Mouse (Mus musculus): ENCODE data around the gene Gm20388. TPM values are rescaled to one million over a fixed set of nuclear protein-coding genes. Genes with fewer than 3 reads are reported as not detected.
A peak's percentile ranks its signal among the peaks of the same experiment; 100 is the strongest.

Gm20388 gene
- polyA plus RNA-seq, 1 experiment from 2014 or later, result not detected

DNA sequence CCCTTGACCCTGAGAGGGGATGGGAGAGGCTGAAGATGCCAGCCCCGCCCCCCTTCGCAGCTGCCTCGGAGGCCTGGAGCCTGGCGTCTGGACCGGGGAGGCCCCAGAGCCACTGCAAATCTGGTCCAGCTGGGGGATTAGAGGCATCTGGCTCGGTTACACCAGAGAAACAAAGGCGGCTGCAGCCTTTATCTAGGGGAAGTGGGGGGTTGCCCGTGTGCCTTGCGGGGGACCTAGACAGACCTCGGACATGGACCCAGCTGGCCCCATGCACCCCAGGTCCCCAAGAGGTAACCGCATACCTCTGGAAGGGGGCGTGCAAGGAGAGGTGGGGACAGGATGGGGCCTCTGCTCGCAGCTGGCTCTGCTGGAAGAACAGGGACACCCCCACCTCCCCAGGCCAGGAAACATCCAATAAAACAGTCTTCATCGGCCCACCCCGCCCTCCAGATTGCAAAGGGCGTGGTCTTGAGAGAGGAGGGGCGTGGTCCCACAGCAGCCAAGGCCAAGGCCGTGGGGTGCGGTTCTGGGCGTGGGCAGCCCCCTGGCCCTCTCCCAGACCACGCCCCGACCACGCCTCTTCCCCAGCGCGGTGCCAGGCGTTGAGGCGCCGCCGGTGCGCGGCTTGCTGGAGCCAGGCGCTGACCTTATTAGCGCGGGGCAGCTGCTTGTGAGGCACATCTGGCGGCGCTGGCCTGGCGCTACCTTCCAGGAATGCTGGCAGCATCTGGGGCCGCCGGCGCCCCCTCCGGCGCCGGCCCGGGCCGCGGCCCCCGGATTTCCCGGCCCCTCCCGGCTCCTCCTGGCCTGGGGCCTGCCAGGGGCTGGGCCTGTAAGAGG is 365.6 kb downstream of the Gm20388 start:
- H3K27me3 ChIP-seq (ENCODE audit: control insufficient read depth, insufficient read depth, low read length), result no peaks in the 10 kb centered on the region

DNA sequence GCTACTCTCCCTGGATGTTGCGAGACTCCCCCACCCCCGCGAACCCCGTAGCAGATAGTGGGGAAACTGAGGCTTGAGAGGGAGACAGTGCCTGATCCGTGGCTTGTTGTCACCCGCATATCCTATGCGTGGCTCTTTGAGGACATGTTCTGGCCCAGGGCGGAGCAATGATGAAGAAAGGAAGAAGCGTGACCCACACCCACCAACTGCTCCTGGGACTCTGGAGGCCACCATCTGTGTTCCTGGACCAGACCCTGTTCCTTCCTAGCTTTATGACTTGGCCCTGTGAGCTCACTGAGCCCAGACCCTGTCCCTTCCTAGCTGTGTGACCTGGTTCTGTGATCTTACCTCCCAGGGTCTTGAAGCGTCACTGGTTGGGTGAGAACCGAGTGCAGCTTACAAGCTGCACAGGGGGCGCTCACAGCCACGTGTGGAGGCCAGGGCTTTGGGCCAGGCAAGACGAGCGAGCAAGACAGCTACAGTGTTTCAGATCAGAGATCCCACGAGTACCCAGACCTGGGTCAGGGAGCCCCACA is 366.3 kb downstream of the Gm20388 start:
- Histone ChIP-seq H3K36me3 (ENCODE audit: control insufficient read depth, insufficient read depth, low read length) (no peaks in the 10 kb centered on the region), H3K9ac (ENCODE audit: low read depth, low read length) (peak overlapping the region; percentile 42), H3K27me3 (ENCODE audit: control insufficient read depth, insufficient read depth, low read length) (no peaks in the 10 kb centered on the region), H3K9me3 (ENCODE audit: control insufficient read depth, low read length) (no peaks in the 10 kb centered on the region), H3K4me2 (replicated peaks; ENCODE audit: low read depth, low read length) (peak overlapping the region; percentile 74), H3K27ac (ENCODE audit: low read depth, low read length) (peak overlapping the region; percentile 95), H3K4me1 (ENCODE audit: control insufficient read depth, insufficient read depth, low read length) (peaks cover 65% of the 10 kb centered on the region), H3K4me3 (ENCODE audit: low read length) (peak overlapping the region; percentile 34)
- WGBS, result 6% methylated on average over 16 of the region's 16 CpGs
- ATAC-seq (ENCODE audit: low FRiP score, low TSS enrichment), result peak; percentile 17

More for the DNA sequence above, 365.6 kb downstream of the Gm20388 start:
- Histone ChIP-seq H3K9me3 (ENCODE audit: control insufficient read depth, low read length) (no peaks in the 10 kb centered on the region), H3K4me2 (replicated peaks; ENCODE audit: low read depth, low read length) (peak overlapping the region; percentile 74), H3K36me3 (ENCODE audit: control insufficient read depth, insufficient read depth, low read length) (no peaks in the 10 kb centered on the region), H3K4me3 (ENCODE audit: low read length) (peak overlapping the region; percentile 34), H3K4me1 (ENCODE audit: control insufficient read depth, insufficient read depth, low read length) (peaks cover 64% of the 10 kb centered on the region), H3K27ac (ENCODE audit: low read depth, low read length) (peak overlapping the region; percentile 95), H3K9ac (ENCODE audit: low read depth, low read length) (peak overlapping the region; percentile 42)
- 1% methylated on average over 49 of the region's 49 CpGs for WGBS
- ATAC-seq (ENCODE audit: low FRiP score, low TSS enrichment), result peak; percentile 89

DNA sequence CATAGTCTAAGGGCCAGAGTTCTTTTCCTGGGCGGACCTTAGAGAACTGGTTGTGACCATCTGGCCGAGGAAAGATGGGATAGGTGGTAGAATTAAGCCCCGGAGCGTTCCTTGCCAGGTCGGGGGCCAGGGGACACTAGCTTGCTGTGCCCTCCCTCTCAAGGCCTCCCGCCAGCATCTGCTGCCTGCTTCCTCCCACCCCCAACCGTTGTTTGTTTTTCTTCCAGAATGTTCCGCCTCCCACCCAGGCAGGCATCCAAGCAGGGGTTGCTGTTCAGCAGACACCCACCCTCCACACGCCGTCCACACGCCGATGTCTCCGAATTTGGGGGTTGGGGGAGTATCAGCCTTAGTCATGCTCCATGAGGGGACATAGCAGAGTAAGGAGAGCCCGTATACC is 367.4 kb downstream of the Gm20388 start:
- 0 out of 2 replicates have a peak overlapping the region, but pooled peaks have one; percentile 28 for H3K9ac ChIP-seq (ENCODE audit: low read depth, low read length)

DNA sequence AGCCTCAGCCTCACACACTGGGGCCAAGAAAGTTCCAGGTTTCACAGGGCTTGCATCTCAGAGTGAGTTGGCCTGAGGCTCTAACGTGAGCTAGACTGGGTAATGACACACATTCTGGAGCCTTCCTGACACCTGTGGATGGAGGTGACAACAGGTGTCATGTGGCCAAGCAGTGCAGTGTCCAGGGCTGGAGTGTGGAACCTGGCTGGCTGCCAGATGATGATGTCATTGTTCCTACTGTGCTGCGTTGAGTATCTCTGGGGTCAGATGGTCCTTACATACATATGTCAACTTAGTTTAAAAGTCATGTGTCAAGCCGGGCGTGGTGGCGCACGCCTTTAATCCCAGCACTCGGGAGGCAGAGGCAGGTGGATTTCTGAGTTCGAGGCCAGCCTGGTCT is 368.8 kb downstream of the Gm20388 start:
- ATAC-seq (ENCODE audit: low FRiP score, low TSS enrichment), result no peak
- H3K27me3 ChIP-seq (ENCODE audit: control insufficient read depth, insufficient read depth, low read length), result no peaks in the 10 kb centered on the region
- H3K27ac ChIP-seq (ENCODE audit: low read depth, low read length), result no peak overlapping the region
- H3K4me3 ChIP-seq (ENCODE audit: low read length), result no peak overlapping the region
- H3K36me3 ChIP-seq (ENCODE audit: control insufficient read depth, insufficient read depth, low read length), result no peaks in the 10 kb centered on the region
- WGBS, result 84% methylated on average over 8 of the region's 8 CpGs
- H3K9ac ChIP-seq (ENCODE audit: low read depth, low read length), result no peak overlapping the region
- H3K4me1 ChIP-seq (ENCODE audit: control insufficient read depth, insufficient read depth, low read length), result peaks cover 79% of the 10 kb centered on the region
- H3K4me2 ChIP-seq (replicated peaks; ENCODE audit: low read depth, low read length), result no peak overlapping the region
- no peaks in the 10 kb centered on the region for H3K9me3 ChIP-seq (ENCODE audit: control insufficient read depth, low read length)

More for the DNA sequence above, 367.4 kb downstream of the Gm20388 start:
- Histone ChIP-seq H3K27ac (ENCODE audit: low read depth, low read length) (peak overlapping the region; percentile 95; the same call in 1 of the 2 replicates), H3K4me1 (ENCODE audit: control insufficient read depth, insufficient read depth, low read length) (peaks cover 74% of the 10 kb centered on the region), H3K27me3 (ENCODE audit: control insufficient read depth, insufficient read depth, low read length) (no peaks in the 10 kb centered on the region), H3K4me3 (ENCODE audit: low read length) (no peak overlapping the region), H3K4me2 (replicated peaks; ENCODE audit: low read depth, low read length) (no peak overlapping the region), H3K36me3 (ENCODE audit: control insufficient read depth, insufficient read depth, low read length) (no peaks in the 10 kb centered on the region), H3K9me3 (ENCODE audit: control insufficient read depth, low read length) (no peaks in the 10 kb centered on the region)
- no peak for ATAC-seq (ENCODE audit: low FRiP score, low TSS enrichment)
- WGBS, result 28% methylated on average over 14 of the region's 14 CpGs

DNA sequence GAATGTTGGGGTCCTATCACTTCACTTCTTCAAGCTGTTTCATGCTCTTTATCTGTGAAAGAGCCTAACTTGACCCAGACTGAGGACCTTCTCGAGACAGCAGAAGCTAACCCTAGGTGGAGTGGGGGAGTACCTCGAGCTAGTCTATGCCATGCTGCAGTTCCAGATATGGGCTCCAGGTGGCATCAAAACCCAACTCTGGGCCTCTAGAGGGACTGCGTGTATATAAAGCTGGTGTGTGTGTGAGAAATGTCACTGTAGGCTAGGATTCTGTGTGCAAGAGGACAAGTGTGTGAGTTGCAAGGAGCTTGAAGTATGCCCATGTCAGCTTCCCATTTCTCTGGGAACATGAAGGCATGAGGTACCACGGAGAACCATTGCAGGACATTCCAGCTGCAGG is 370.8 kb downstream of the Gm20388 start:
- Histone ChIP-seq H3K4me2 (replicated peaks; ENCODE audit: low read depth, low read length) (no peak overlapping the region), H3K36me3 (ENCODE audit: control insufficient read depth, insufficient read depth, low read length) (no peaks in the 10 kb centered on the region), H3K9me3 (ENCODE audit: control insufficient read depth, low read length) (no peaks in the 10 kb centered on the region), H3K4me1 (ENCODE audit: control insufficient read depth, insufficient read depth, low read length) (peaks cover 72% of the 10 kb centered on the region), H3K27ac (ENCODE audit: low read depth, low read length) (no peak overlapping the region), H3K4me3 (ENCODE audit: low read length) (no peak overlapping the region), H3K27me3 (ENCODE audit: control insufficient read depth, insufficient read depth, low read length) (no peaks in the 10 kb centered on the region), H3K9ac (ENCODE audit: low read depth, low read length) (no peak overlapping the region)
- WGBS, result 22% methylated on average over 4 of the region's 4 CpGs
- ATAC-seq (ENCODE audit: low FRiP score, low TSS enrichment), result no peak

DNA sequence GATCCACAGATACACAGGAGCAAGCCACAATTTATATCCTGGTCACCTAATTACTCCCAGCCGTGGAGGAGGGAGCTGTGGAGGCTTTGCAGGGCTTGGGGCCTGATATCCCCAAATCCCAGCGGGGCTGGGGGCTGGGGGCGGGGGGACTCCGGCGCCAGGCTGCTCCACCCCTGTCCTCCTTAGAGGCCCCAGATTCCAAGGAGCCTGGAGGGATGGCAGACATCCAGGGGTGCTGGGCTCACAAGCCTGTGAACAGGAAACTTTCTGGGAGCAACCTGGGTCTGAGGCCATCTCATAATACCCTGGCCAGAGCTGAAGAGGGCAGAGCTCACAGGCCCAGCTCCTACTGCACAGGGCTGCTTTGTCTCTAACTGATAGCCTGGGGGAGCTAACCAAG is 371.8 kb downstream of the Gm20388 start:
- H3K27me3 ChIP-seq (ENCODE audit: control insufficient read depth, insufficient read depth, low read length), result no peaks in the 10 kb centered on the region
- no peak overlapping the region for H3K4me3 ChIP-seq (ENCODE audit: low read length)
- H3K27ac ChIP-seq (ENCODE audit: low read depth, low read length), result peak overlapping the region; percentile 20; the same call in 1 of the 2 replicates
- no peaks in the 10 kb centered on the region for H3K9me3 ChIP-seq (ENCODE audit: control insufficient read depth, low read length)
- H3K4me1 ChIP-seq (ENCODE audit: control insufficient read depth, insufficient read depth, low read length), result peaks cover 62% of the 10 kb centered on the region
- WGBS, result 54% methylated on average over 5 of the region's 5 CpGs
- no peak for ATAC-seq (ENCODE audit: low FRiP score, low TSS enrichment)
- no peak overlapping the region for H3K4me2 ChIP-seq (replicated peaks; ENCODE audit: low read depth, low read length)
- peak overlapping the region; percentile 48; the same call in 1 of the 2 replicates for H3K9ac ChIP-seq (ENCODE audit: low read depth, low read length)
- no peaks in the 10 kb centered on the region for H3K36me3 ChIP-seq (ENCODE audit: control insufficient read depth, insufficient read depth, low read length)

DNA sequence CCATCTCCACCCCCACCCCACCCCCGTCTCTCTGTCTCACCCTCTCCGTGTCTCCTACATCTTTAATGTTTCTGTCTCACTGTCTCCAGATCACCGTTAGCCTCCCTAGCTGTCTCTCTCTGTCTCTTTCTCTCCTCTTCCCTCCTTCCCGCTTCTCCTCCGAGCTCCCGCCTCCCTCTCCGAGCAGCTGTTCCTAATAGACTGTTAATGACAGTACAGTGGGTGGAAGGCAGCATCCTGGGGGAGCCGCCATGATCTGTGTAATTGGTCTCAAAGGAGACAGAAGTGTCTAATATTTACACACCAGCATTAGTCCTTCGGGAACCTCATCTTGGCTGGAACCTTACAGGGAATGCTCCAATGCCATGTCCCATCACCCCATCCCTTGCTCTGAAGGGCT is 373.6 kb downstream of the Gm20388 start:
- peaks cover 58% of the 10 kb centered on the region for H3K4me1 ChIP-seq (ENCODE audit: control insufficient read depth, insufficient read depth, low read length)
- H3K4me3 ChIP-seq (ENCODE audit: low read length), result no peak overlapping the region
- H3K9ac ChIP-seq (ENCODE audit: low read depth, low read length), result peak overlapping the region; percentile 7; the same call in 1 of the 2 replicates
- no peak for ATAC-seq (ENCODE audit: low FRiP score, low TSS enrichment)
- no peak overlapping the region for H3K4me2 ChIP-seq (replicated peaks; ENCODE audit: low read depth, low read length)
- H3K9me3 ChIP-seq (ENCODE audit: control insufficient read depth, low read length), result no peaks in the 10 kb centered on the region
- no peaks in the 10 kb centered on the region for H3K27me3 ChIP-seq (ENCODE audit: control insufficient read depth, insufficient read depth, low read length)
- H3K36me3 ChIP-seq (ENCODE audit: control insufficient read depth, insufficient read depth, low read length), result no peaks in the 10 kb centered on the region
- peak overlapping the region; percentile 71 for H3K27ac ChIP-seq (ENCODE audit: low read depth, low read length)
- 21% methylated on average over 9 of the region's 9 CpGs for WGBS

DNA sequence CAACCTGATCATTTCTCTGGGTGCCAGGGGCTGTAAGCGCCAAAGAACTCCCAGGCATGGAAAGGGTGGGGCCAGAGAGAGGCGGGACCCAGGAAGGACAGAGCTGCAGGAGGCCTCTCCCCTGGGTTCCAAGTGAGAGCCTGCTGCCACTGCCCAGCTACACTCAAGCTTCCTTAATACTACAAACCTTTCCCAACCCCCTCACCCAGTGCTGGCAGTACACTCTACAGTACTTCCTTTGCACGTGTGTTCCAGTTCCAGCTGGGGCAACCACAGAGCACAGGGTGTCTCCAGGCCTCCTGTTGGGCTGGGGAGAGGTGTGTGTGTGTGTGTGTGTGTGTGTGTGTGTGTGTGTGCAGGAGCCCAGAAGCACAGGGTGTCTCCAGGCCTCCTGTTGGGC is 374.4 kb downstream of the Gm20388 start:
- Histone ChIP-seq H3K9me3 (ENCODE audit: control insufficient read depth, low read length) (no peaks in the 10 kb centered on the region), H3K36me3 (ENCODE audit: control insufficient read depth, insufficient read depth, low read length) (no peaks in the 10 kb centered on the region), H3K4me2 (replicated peaks; ENCODE audit: low read depth, low read length) (no peak overlapping the region), H3K4me1 (ENCODE audit: control insufficient read depth, insufficient read depth, low read length) (peaks cover 65% of the 10 kb centered on the region), H3K9ac (ENCODE audit: low read depth, low read length) (no peak overlapping the region), H3K27ac (ENCODE audit: low read depth, low read length) (peak overlapping the region; percentile 71), H3K27me3 (ENCODE audit: control insufficient read depth, insufficient read depth, low read length) (no peaks in the 10 kb centered on the region), H3K4me3 (ENCODE audit: low read length) (no peak overlapping the region)
- WGBS, result 31% methylated on average over 3 of the region's 3 CpGs
- no peak; the same call in 1 of the 2 replicates for ATAC-seq (ENCODE audit: low FRiP score, low TSS enrichment)

DNA sequence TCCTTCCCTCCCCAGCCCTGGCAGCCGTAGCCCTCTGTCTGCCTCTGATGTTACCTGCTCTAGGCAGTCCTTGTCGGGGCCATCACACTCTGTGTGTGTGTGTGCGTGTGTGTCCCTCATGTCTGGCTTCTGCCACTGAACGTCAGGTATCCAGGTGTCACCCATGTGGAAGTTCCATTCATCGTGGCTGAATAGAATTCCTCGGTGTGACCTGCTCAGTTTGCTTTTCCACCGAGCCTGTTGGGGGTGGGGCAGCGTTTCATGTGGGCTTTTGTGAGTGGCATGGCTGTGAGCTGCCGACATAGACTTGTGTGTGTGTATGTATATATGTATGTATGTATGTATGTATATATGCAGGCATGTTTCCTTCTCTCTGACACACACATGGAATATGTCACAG is 375.2 kb downstream of the Gm20388 start:
- no peak for ATAC-seq (ENCODE audit: low FRiP score, low TSS enrichment)
- no peaks in the 10 kb centered on the region for H3K36me3 ChIP-seq (ENCODE audit: control insufficient read depth, insufficient read depth, low read length)
- H3K4me2 ChIP-seq (replicated peaks; ENCODE audit: low read depth, low read length), result no peak overlapping the region
- no peaks in the 10 kb centered on the region for H3K9me3 ChIP-seq (ENCODE audit: control insufficient read depth, low read length)
- WGBS, result 85% methylated on average over 9 of the region's 9 CpGs
- H3K4me1 ChIP-seq (ENCODE audit: control insufficient read depth, insufficient read depth, low read length), result peaks cover 69% of the 10 kb centered on the region
- no peak overlapping the region for H3K27ac ChIP-seq (ENCODE audit: low read depth, low read length)
- H3K4me3 ChIP-seq (ENCODE audit: low read length), result no peak overlapping the region
- no peak overlapping the region for H3K9ac ChIP-seq (ENCODE audit: low read depth, low read length)
- H3K27me3 ChIP-seq (ENCODE audit: control insufficient read depth, insufficient read depth, low read length), result no peaks in the 10 kb centered on the region
